Mouse (Mus musculus): ENCODE measurements around the gene Ccdc146. TPM values are rescaled to one million over a fixed set of nuclear protein-coding genes. Genes with fewer than 3 reads are reported as not detected.
A peak's percentile ranks its signal among the peaks of the same experiment; 100 is the strongest.

Gene Ccdc146
- polyA plus RNA-seq, 1 experiment from 2014 or later, result not detected

DNA sequence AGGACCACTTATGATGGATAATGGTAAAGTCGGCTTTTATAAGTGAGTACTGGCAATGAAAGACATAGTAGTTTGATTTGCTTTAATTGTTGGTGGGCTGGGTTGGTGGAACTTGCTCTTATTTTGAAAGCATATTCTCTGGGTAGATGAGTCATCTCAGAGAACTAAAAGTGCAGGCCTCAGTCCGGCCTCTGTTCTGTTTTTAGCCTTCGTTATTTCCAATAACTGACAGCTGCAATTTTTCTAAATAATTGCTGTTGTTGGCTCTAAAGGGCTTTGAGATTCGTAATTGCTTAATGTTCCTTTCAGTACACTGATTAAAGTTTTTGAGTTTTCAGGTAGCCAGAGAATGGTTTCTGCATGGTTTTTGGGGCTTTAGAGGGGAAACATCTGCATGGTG, 153.7 kb downstream of the Ccdc146 start:
- no peaks in the 10 kb centered on the region for H3K4me1 ChIP-seq
- WGBS, result 48% methylated on average over 4 of the region's 4 CpGs

GRCm38 (mm10) chr5:21269446-21269845, 155.0 kb downstream of the Ccdc146 start:
- Histone ChIP-seq H3K4me2 (no peak overlapping the region), H3K9me3 (no peaks in the 10 kb centered on the region), H3K9ac (no peak overlapping the region), H3K4me1 (no peaks in the 10 kb centered on the region), H3K4me3 (no peak overlapping the region), H3K27ac (no peak overlapping the region), H3K36me3 (no peaks in the 10 kb centered on the region), H3K27me3 (no peaks in the 10 kb centered on the region)
- ATAC-seq (ENCODE audit: insufficient number of reproducible peaks, low FRiP score, low TSS enrichment, low read depth), result no peak
- WGBS, result 77% methylated on average over 5 of the region's 5 CpGs

More for the DNA sequence above, 153.7 kb downstream of the Ccdc146 start:
- Histone ChIP-seq H3K36me3 (no peaks in the 10 kb centered on the region), H3K27ac (no peak overlapping the region), H3K27me3 (no peaks in the 10 kb centered on the region), H3K9ac (no peak overlapping the region), H3K4me2 (no peak overlapping the region), H3K9me3 (no peaks in the 10 kb centered on the region), H3K4me3 (no peak overlapping the region)
- ATAC-seq (ENCODE audit: insufficient number of reproducible peaks, low FRiP score, low TSS enrichment, low read depth), result no peak

DNA sequence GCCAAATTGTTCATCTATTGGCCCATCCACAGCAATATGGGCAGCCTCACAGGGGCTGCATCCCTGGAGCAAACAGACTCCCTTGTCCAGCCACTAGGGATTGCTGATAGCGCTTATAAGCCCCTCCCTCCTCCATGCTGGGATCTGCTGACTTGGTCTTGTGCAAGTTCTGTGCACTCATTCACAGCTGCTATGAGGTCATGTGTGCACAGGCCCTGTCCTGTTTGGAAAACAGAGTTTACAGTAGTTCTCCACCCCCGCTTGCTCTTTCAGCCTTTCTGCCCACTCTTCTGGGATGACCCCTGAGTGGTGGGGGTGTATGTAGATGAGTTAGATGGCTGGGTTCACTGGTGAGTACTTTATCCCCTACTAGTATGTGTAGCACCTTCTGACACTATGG, 157.4 kb downstream of the Ccdc146 start:
- H3K36me3 ChIP-seq, result no peaks in the 10 kb centered on the region
- 0 out of 2 replicates have a peak, but pooled peaks cover under 1% of the 10 kb centered on the region for H3K4me1 ChIP-seq
- ATAC-seq (ENCODE audit: insufficient number of reproducible peaks, low FRiP score, low TSS enrichment, low read depth), result peak; percentile 21; the same call in 1 of the 2 replicates
- H3K27ac ChIP-seq, result no peak overlapping the region
- H3K27me3 ChIP-seq, result no peaks in the 10 kb centered on the region
- 71% methylated on average over 2 of the region's 2 CpGs for WGBS
- no peaks in the 10 kb centered on the region for H3K9me3 ChIP-seq
- H3K4me2 ChIP-seq, result no peak overlapping the region
- no peak overlapping the region for H3K9ac ChIP-seq
- no peak overlapping the region for H3K4me3 ChIP-seq

DNA sequence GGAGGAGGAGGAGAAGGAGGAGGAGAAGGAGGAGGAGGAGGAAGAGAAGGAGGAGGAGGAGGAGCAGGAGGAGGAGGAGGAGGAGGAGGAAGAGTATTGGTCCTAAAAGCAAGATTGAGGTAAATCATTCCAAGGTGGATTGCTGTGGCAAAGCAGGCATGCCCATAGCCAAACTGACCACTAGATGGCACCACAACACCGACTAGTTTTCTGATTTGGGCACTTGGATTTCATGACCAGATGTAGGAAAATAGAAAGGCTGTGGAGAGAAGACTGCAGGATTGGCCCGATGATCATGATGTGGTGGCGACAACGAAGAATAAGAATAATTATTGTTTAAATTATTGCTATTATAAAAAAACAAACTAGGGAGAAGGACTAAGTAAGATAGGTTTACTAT, 159.4 kb downstream of the Ccdc146 start:
- Histone ChIP-seq H3K36me3 (no peaks in the 10 kb centered on the region), H3K9ac (no peak overlapping the region), H3K27ac (no peak overlapping the region), H3K9me3 (no peaks in the 10 kb centered on the region), H3K4me1 (peaks cover 12% of the 10 kb centered on the region), H3K27me3 (no peaks in the 10 kb centered on the region), H3K4me2 (no peak overlapping the region), H3K4me3 (no peak overlapping the region)
- WGBS, result 19% methylated on average over 4 of the region's 4 CpGs
- ATAC-seq (ENCODE audit: insufficient number of reproducible peaks, low FRiP score, low TSS enrichment, low read depth), result 0 out of 2 replicates have a peak, but pooled peaks have one; percentile 32

DNA sequence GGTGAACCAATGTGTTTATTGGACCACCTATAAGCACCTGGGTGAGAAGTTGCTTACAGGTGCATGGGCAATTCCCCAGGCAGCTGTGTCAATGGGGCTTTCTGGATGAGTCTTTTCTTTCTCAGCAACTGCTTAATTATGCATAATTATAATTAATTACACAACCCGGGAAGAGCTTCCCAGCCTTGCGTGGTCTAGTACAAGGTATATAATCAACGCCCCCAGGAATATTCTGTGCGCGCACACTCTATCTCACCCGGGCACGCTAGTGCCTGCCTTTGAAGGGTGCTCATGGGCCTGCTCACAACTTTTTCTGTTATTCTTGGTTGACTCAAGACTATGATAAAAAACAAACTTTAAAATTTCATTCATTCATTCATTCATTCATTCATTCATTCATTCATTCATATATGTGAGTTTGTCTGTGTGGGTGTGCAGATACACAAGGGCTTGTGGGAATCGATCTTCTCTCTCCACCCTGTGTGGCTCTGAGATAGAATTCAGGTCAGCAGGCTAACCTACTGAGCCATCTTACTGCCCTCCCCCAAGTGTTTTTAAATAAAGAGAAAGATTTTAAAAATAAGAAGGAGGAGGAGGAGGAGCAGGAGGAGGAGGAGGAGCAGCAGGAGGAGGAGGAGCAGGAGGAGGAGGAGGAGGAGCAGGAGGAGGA, 160.0 kb downstream of the Ccdc146 start:
- Histone ChIP-seq H3K27ac (no peak overlapping the region), H3K4me2 (no peak overlapping the region), H3K9ac (no peak overlapping the region), H3K9me3 (no peaks in the 10 kb centered on the region), H3K4me1 (peaks cover 12% of the 10 kb centered on the region), H3K27me3 (no peaks in the 10 kb centered on the region), H3K36me3 (no peaks in the 10 kb centered on the region), H3K4me3 (no peak overlapping the region)
- 83% methylated on average over 8 of the region's 8 CpGs for WGBS
- ATAC-seq (ENCODE audit: insufficient number of reproducible peaks, low FRiP score, low TSS enrichment, low read depth), result no peak

- H3K27me3 ChIP-seq, result no peaks in the 10 kb centered on the region
- no peaks in the 10 kb centered on the region for H3K36me3 ChIP-seq
- H3K4me3 ChIP-seq, result no peak overlapping the region
- H3K27ac ChIP-seq, result no peak overlapping the region
- no peak overlapping the region for H3K4me2 ChIP-seq
- H3K4me1 ChIP-seq, result peaks cover 12% of the 10 kb centered on the region
- H3K9me3 ChIP-seq, result no peaks in the 10 kb centered on the region
- WGBS, result 52% methylated on average over 18 of the region's 18 CpGs
- H3K9ac ChIP-seq, result no peak overlapping the region
- ATAC-seq (ENCODE audit: insufficient number of reproducible peaks, low FRiP score, low TSS enrichment, low read depth), result no peak
These were observed 161.0 kb downstream of the Ccdc146 start for GRCm38 (mm10) chr5:21263202-21264055.

- Histone ChIP-seq H3K27ac (no peak overlapping the region), H3K4me3 (no peak overlapping the region), H3K9ac (no peak overlapping the region), H3K4me1 (peaks cover 12% of the 10 kb centered on the region), H3K4me2 (no peak overlapping the region), H3K27me3 (no peaks in the 10 kb centered on the region), H3K9me3 (no peaks in the 10 kb centered on the region), H3K36me3 (no peaks in the 10 kb centered on the region)
- WGBS, result 22% methylated on average over 6 of the region's 6 CpGs
- no peak for ATAC-seq (ENCODE audit: insufficient number of reproducible peaks, low FRiP score, low TSS enrichment, low read depth)
These were observed 163.2 kb downstream of the Ccdc146 start for GRCm38 (mm10) chr5:21261202-21261844.

- WGBS, result 37% methylated on average over 7 of the region's 7 CpGs
- no peaks in the 10 kb centered on the region for H3K36me3 ChIP-seq
- H3K27ac ChIP-seq, result no peak overlapping the region
- peaks cover 12% of the 10 kb centered on the region for H3K4me1 ChIP-seq
- H3K4me3 ChIP-seq, result no peak overlapping the region
- no peak for ATAC-seq (ENCODE audit: insufficient number of reproducible peaks, low FRiP score, low TSS enrichment, low read depth)
- no peak overlapping the region for H3K9ac ChIP-seq
- no peak overlapping the region for H3K4me2 ChIP-seq
- no peaks in the 10 kb centered on the region for H3K27me3 ChIP-seq
- H3K9me3 ChIP-seq, result no peaks in the 10 kb centered on the region
These were observed 163.7 kb downstream of the Ccdc146 start for GRCm38 (mm10) chr5:21260746-21261145.

GRCm38 (mm10) chr5:21257806-21258205, 166.7 kb downstream of the Ccdc146 start:
- H3K4me2 ChIP-seq, result no peak overlapping the region
- no peaks in the 10 kb centered on the region for H3K9me3 ChIP-seq
- H3K4me3 ChIP-seq, result no peak overlapping the region
- no peak overlapping the region for H3K27ac ChIP-seq
- peaks cover 12% of the 10 kb centered on the region for H3K4me1 ChIP-seq
- H3K27me3 ChIP-seq, result no peaks in the 10 kb centered on the region
- ATAC-seq (ENCODE audit: insufficient number of reproducible peaks, low FRiP score, low TSS enrichment, low read depth), result no peak
- WGBS, result 52% methylated on average over 6 of the region's 6 CpGs
- H3K36me3 ChIP-seq, result no peaks in the 10 kb centered on the region
- no peak overlapping the region for H3K9ac ChIP-seq

GRCm38 (mm10) chr5:21257126-21257525, 167.4 kb downstream of the Ccdc146 start:
- WGBS, result 56% methylated on average over 4 of the region's 4 CpGs
- H3K27ac ChIP-seq, result no peak overlapping the region

DNA sequence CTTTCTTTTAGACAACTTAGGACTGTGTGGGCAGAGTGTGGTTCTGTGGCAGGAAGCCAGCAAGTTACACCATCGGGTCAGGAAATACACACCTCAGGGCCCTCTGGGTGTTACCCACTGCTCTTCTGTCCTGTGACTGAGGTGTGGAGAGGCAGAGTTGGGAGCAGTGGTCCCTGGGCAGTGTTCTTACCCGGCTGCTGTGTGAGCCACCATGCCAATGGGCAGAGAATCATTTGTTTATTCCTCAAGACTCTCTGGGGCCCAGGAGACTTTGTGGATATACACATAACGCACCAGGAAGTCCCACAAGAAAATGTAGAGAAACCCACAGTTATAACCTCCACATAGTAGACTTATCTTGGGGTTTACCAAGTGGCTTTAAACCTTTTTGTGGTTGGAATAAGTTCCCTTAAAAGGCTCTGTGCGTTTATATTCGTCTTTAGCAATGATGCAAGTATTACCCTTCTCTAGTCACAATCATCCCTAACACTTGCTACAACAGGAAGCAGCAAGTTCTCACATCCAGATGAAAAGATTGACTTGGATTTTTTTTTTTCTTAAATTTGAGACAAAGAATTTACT, 168.8 kb downstream of the Ccdc146 start:
- no peak overlapping the region for H3K9ac ChIP-seq
- H3K4me2 ChIP-seq, result no peak overlapping the region
- H3K27me3 ChIP-seq, result no peaks in the 10 kb centered on the region
- 79% methylated on average over 5 of the region's 5 CpGs for WGBS
- H3K36me3 ChIP-seq, result no peaks in the 10 kb centered on the region
- H3K4me3 ChIP-seq, result no peak overlapping the region
- no peak for ATAC-seq (ENCODE audit: insufficient number of reproducible peaks, low FRiP score, low TSS enrichment, low read depth)
- H3K27ac ChIP-seq, result no peak overlapping the region
- H3K4me1 ChIP-seq, result peaks cover 2% of the 10 kb centered on the region; the same call in 1 of the 2 replicates
- H3K9me3 ChIP-seq, result no peaks in the 10 kb centered on the region

More at GRCm38 (mm10) chr5:21257126-21257525, 167.4 kb downstream of the Ccdc146 start:
- no peaks in the 10 kb centered on the region for H3K36me3 ChIP-seq
- H3K4me3 ChIP-seq, result no peak overlapping the region
- ATAC-seq (ENCODE audit: insufficient number of reproducible peaks, low FRiP score, low TSS enrichment, low read depth), result no peak
- no peaks in the 10 kb centered on the region for H3K27me3 ChIP-seq
- peaks cover 12% of the 10 kb centered on the region for H3K4me1 ChIP-seq
- no peak overlapping the region for H3K9ac ChIP-seq
- no peak overlapping the region for H3K4me2 ChIP-seq
- H3K9me3 ChIP-seq, result no peaks in the 10 kb centered on the region
